Mouse (Mus musculus): ENCODE measurements at regions not wholly inside any gene's neighbourhood (a gene's known extent, or its start where the extent isn't known, plus 50 kb on each side); places are given as distances from the start of the nearest gene placed in this dataset.

GRCm38 (mm10) chr1:191470190-191470985 is 67.3 kb upstream of the Ppp2r5a start:
- H3K79me2 ChIP-seq (ENCODE audit: control insufficient read depth, insufficient read depth, low read length, poor library complexity) = no peaks in the 10 kb centered on the region
- DNase-seq (ENCODE audit: low read depth, low spot score) = no peak
- peaks cover 0 to 3% of the 10 kb centered on the region in 2 experiments; a peak in 1 of 4 replicates for H3K36me3 ChIP-seq (ENCODE audit: control insufficient read depth in 1 of 2, insufficient read depth in 2 of 2, low read length in 2 of 2)
- H3K27ac ChIP-seq (ENCODE audit: control insufficient read depth, low read depth, low read length) = no peak overlapping the region
- H3K4me1 ChIP-seq (ENCODE audit: control insufficient read depth in 1 of 2, insufficient read depth in 2 of 2, low read length in 2 of 2) = 0 out of 4 replicates have a peak, but pooled peaks cover 0 to 10% of the 10 kb centered on the region in 2 experiments
- TF ChIP-seq E2F4 (IDR thresholded peaks at IDR 0.05; ENCODE audit: borderline replicate concordance, low read depth, low read length) = no peak
- TF ChIP-seq NRF1 (IDR thresholded peaks at IDR 0.05; ENCODE audit: insufficient read depth, low read depth, low read length, poor library complexity, severe bottlenecking) = no peak
- no peak for TF ChIP-seq POLR2AphosphoS2 (IDR thresholded peaks at IDR 0.05; ENCODE audit: low read length)
- no peak for TF ChIP-seq RAD21 (IDR thresholded peaks at IDR 0.05; ENCODE audit: low read depth, low read length)
- no peak for TF ChIP-seq MAX (IDR thresholded peaks at IDR 0.05; ENCODE audit: low read length)
- TF ChIP-seq JUND (IDR thresholded peaks at IDR 0.05; ENCODE audit: low read depth, low read length) = no peak
- TF ChIP-seq SMC3 (IDR thresholded peaks at IDR 0.05; ENCODE audit: low read depth, low read length) = no peak
- no peak overlapping the region for H3K9ac ChIP-seq (ENCODE audit: control insufficient read depth, low read depth, low read length, poor library complexity, severe bottlenecking)
- no peaks in the 10 kb centered on the region for H3K9me3 ChIP-seq (replicated peaks; ENCODE audit: insufficient read depth, low read length)
- H3K4me3 ChIP-seq (ENCODE audit: control insufficient read depth in 1 of 2, insufficient read depth in 1 of 2, low read depth in 2 of 2, low read length in 2 of 2) = no peak overlapping the region
- peaks cover 4% of the 10 kb centered on the region in 2 experiments for H3K27me3 ChIP-seq (ENCODE audit: control insufficient read depth in 1 of 2, insufficient read depth in 2 of 2, low read length in 2 of 2)

GRCm38 (mm10) chr1:191468837-191469529 is 65.9 kb upstream of the Ppp2r5a start:
- H3K27me3 ChIP-seq (ENCODE audit: control insufficient read depth in 1 of 2, insufficient read depth in 2 of 2, low read length in 2 of 2) = peaks cover 4 to 8% of the 10 kb centered on the region in 2 experiments
- 0 out of 4 replicates have a peak, but pooled peaks cover 0 to 10% of the 10 kb centered on the region in 2 experiments for H3K4me1 ChIP-seq (ENCODE audit: control insufficient read depth in 1 of 2, insufficient read depth in 2 of 2, low read length in 2 of 2)
- no peak for DNase-seq (ENCODE audit: low read depth, low spot score)
- no peak overlapping the region for H3K4me3 ChIP-seq (ENCODE audit: control insufficient read depth in 1 of 2, insufficient read depth in 1 of 2, low read depth in 2 of 2, low read length in 2 of 2)
- H3K79me2 ChIP-seq (ENCODE audit: control insufficient read depth, insufficient read depth, low read length, poor library complexity) = no peaks in the 10 kb centered on the region
- peaks cover 0 to 3% of the 10 kb centered on the region in 2 experiments; a peak in 1 of 4 replicates for H3K36me3 ChIP-seq (ENCODE audit: control insufficient read depth in 1 of 2, insufficient read depth in 2 of 2, low read length in 2 of 2)
- no peak overlapping the region for H3K27ac ChIP-seq (ENCODE audit: control insufficient read depth, low read depth, low read length)
- no peaks in the 10 kb centered on the region for H3K9me3 ChIP-seq (replicated peaks; ENCODE audit: insufficient read depth, low read length)
- H3K9ac ChIP-seq (ENCODE audit: control insufficient read depth, low read depth, low read length, poor library complexity, severe bottlenecking) = no peak overlapping the region
- TF ChIP-seq ZC3H11A (IDR thresholded peaks at IDR 0.05; ENCODE audit: low read depth, low read length) = no peak
- TF ChIP-seq NRF1 (IDR thresholded peaks at IDR 0.05; ENCODE audit: insufficient read depth, low read depth, low read length, poor library complexity, severe bottlenecking) = no peak
- no peak for TF ChIP-seq ETS1 (IDR thresholded peaks at IDR 0.05; ENCODE audit: low read depth, low read length)

GRCm38 (mm10) chr1:191466261-191466660 is 63.2 kb upstream of the Ppp2r5a start:
- DNase-seq (ENCODE audit: low read depth, low spot score) = no peak
- Histone ChIP-seq H3K27ac (ENCODE audit: control insufficient read depth, low read depth, low read length) (no peak overlapping the region), H3K79me2 (ENCODE audit: control insufficient read depth, insufficient read depth, low read length, poor library complexity) (no peaks in the 10 kb centered on the region), H3K9ac (ENCODE audit: control insufficient read depth, low read depth, low read length, poor library complexity, severe bottlenecking) (no peak overlapping the region), H3K9me3 (replicated peaks; ENCODE audit: insufficient read depth, low read length) (no peaks in the 10 kb centered on the region), H3K27me3 (ENCODE audit: control insufficient read depth in 1 of 2, insufficient read depth in 2 of 2, low read length in 2 of 2) (peaks cover 4 to 15% of the 10 kb centered on the region in 2 experiments), H3K36me3 (ENCODE audit: control insufficient read depth in 1 of 2, insufficient read depth in 2 of 2, low read length in 2 of 2) (no peaks in the 10 kb centered on the region), H3K4me1 (ENCODE audit: control insufficient read depth in 1 of 2, insufficient read depth in 2 of 2, low read length in 2 of 2) (0 out of 4 replicates have a peak, but pooled peaks cover 0 to 10% of the 10 kb centered on the region in 2 experiments), H3K4me3 (ENCODE audit: control insufficient read depth in 1 of 2, insufficient read depth in 1 of 2, low read depth in 2 of 2, low read length in 2 of 2) (no peak overlapping the region)
- TF ChIP-seq CHD2 (IDR thresholded peaks at IDR 0.05; ENCODE audit: low read length) (no peak), KAT2A (conservative IDR thresholded peaks at IDR 0.05; ENCODE audit: low read depth, low read length) (no peak), RCOR1 (IDR thresholded peaks at IDR 0.05; ENCODE audit: low read depth, low read length) (no peak), MAFK (IDR thresholded peaks at IDR 0.05; ENCODE audit: borderline replicate concordance, low read depth, low read length) (no peak), ZMIZ1 (IDR thresholded peaks at IDR 0.05; ENCODE audit: low read depth, low read length) (no peak)

Data from MEL (cell line).